Mouse (Mus musculus) left cerebral cortex, adult 2 months (tissue): Measurements from ENCODE around the gene Ldb1. TPM values are rescaled to one million over a fixed set of nuclear protein-coding genes. Genes with fewer than 3 reads are reported as not detected.
"Not testable (repeated sequence)": the region's sequence is repeated elsewhere in the genome, so short reads cannot be mapped to it uniquely, and the experiment has no call there.

Source experiments
- DNase-seq, 2 experiments: peaks; one replicate each; pipeline ENCODE4 v3.0.0; 2021 to 2022; ENCODE audit warnings: low spot score in 2 of 2, mixed read lengths in 1 of 2; ENCODE audit errors: extremely low spot score in 1 of 2
- H3K27ac ChIP-seq: fragments of 200-600 bp; 2 replicates; pipeline ENCODE4 v1.8.1; 2022
- H3K4me3 ChIP-seq: fragments of 200-600 bp; 2 replicates; pipeline ENCODE4 v1.8.1; 2022
- CTCF ChIP-seq: fragments of 200-600 bp; IDR thresholded peaks from 2 replicates; pipeline ENCODE4 v1.8.1; 2022; ENCODE audit warnings: antibody characterized with exemption, mild to moderate bottlenecking, moderate library complexity
- intact Hi-C: fragments of 180-260 bp; cut with DNase I; formaldehyde crosslinking; loops from one replicate; pipeline ENCODE4 v1.15.1; 2025
- total RNA-seq, 2 experiments: library from RNA; stranded (reverse); gene quantifications; 2 replicates each; pipeline ENCODE4 v1.2.3; 2021

The Ldb1 gene
- total RNA-seq, 2 experiments from 2014 or later = 111 to 117 TPM

- intact Hi-C loops = no loop called here
- no peak for DNase-seq
- H3K4me3 ChIP-seq = no peak overlapping the region
- H3K27ac ChIP-seq = no peak overlapping the region
- TF ChIP-seq CTCF = no peak
These were observed 39.3 kb downstream of the Ldb1 start for GRCm38 (mm10) chr19:46005680-46006079.

- DNase-seq = no peak
- no peak overlapping the region for H3K27ac ChIP-seq
- TF ChIP-seq CTCF = no peak
- no peak overlapping the region for H3K4me3 ChIP-seq
- intact Hi-C loops = no loop called here
These were observed 40.1 kb downstream of the Ldb1 start for GRCm38 (mm10) chr19:46004814-46005466.

- peak; percentile 67 to 75 for DNase-seq
- TF ChIP-seq CTCF = no peak; the same call in none of the 2 replicates
- intact Hi-C loops = no loop called here
- Histone ChIP-seq H3K4me3 (peak within 1 kb of the TSS; percentile 89), H3K27ac (peak within 1 kb of the TSS; percentile 50)
These were observed 41.4 kb downstream of the Ldb1 start, which contains the start of gene Hps6 for GRCm38 (mm10) chr19:46003371-46004226. TSS of gene Hps6 (plus strand) at chr19:46003508.

GRCm38 (mm10) chr19:46002279-46002678, 42.7 kb downstream of the Ldb1 start:
- DNase-seq = no peak
- intact Hi-C loops = no loop called here
- no peak overlapping the region for H3K4me3 ChIP-seq
- TF ChIP-seq CTCF = no peak
- H3K27ac ChIP-seq = no peak overlapping the region

- Histone ChIP-seq H3K27ac (no peak overlapping the region), H3K4me3 (no peak overlapping the region)
- TF ChIP-seq CTCF = no peak
- intact Hi-C loops = loop anchor here (2.0 kb wide), 2 partner anchors 39 to 75 kb away; partner anchors contain the start of gene Nolc1
- no peak for DNase-seq
These were observed 45.6 kb downstream of the Ldb1 start for GRCm38 (mm10) chr19:45999378-45999777.

GRCm38 (mm10) chr19:45998694-45999217, 46.3 kb downstream of the Ldb1 start:
- intact Hi-C loops = loop anchor here (1.0 to 2.0 kb wide), 3 partner anchors 40 to 76 kb away; partner anchors contain the start of gene Nolc1
- H3K27ac ChIP-seq = peak overlapping the region; percentile 97; the same call in 1 of the 2 replicates

GRCm38 (mm10) chr19:45997785-45998693, 47.0 kb downstream of the Ldb1 start, which contains the start of gene Armh3:
TSS of gene Armh3 (minus strand) at chr19:45998488.
- intact Hi-C loops = loop anchor here (1.0 to 2.0 kb wide), 3 partner anchors 41 to 77 kb away; partner anchors contain the start of gene Nolc1
- Histone ChIP-seq H3K27ac (peak within 1 kb of the TSS; percentile 97), H3K4me3 (peak within 1 kb of the TSS; percentile 69)
- TF ChIP-seq CTCF = no peak; the same call in 1 of the 2 replicates
- peak; percentile 90 for DNase-seq

More at GRCm38 (mm10) chr19:45998694-45999217, 46.3 kb downstream of the Ldb1 start:
- DNase-seq = no peak
- no peak for TF ChIP-seq CTCF
- peak overlapping the region; percentile 69 for H3K4me3 ChIP-seq

GRCm38 (mm10) chr19:45997365-45997764, 47.6 kb downstream of the Ldb1 start:
- no peak for DNase-seq
- TF ChIP-seq CTCF = no peak
- H3K4me3 ChIP-seq = peak overlapping the region; percentile 69
- intact Hi-C loops = no loop called here
- peak overlapping the region; percentile 97; the same call in 1 of the 2 replicates for H3K27ac ChIP-seq

GRCm38 (mm10) chr19:45993981-45994737, 50.9 kb downstream of the Ldb1 start:
- H3K27ac ChIP-seq = no peak overlapping the region
- no peak for TF ChIP-seq CTCF
- no peak for DNase-seq
- intact Hi-C loops = no loop called here
- H3K4me3 ChIP-seq = no peak overlapping the region

- H3K27ac ChIP-seq, DNase-seq, H3K4me3 ChIP-seq, intact Hi-C loops: not testable (repeated sequence)
These were observed 51.6 kb downstream of the Ldb1 start for GRCm38 (mm10) chr19:45993441-45993840.
